ENCODE assay signal across 12 mouse cellular contexts in the genomic region with DNA sequence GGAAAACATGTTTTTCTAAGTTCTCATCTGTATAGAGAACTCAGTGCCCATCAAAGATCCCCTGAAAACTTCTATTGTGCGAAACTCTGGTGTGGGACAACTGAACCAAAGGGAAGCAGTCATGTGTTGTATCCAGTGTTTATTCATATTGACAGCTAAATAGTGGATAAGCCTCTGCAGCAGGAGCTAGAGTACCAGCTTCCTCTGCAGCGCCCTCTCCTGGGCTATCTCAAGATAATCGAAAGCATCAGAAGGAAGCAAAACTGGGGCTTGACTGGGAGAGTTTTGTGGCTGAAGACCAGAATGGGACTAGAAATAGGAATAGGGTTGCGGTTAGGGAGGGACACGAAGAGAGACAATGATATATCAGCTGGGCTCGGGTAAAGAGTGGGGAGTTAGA. TPM values are rescaled to one million over a fixed set of nuclear protein-coding genes. Genes with fewer than 3 reads are reported as not detected.
DNase-seq lines count a peak whose midpoint lies in the region; ATAC-seq and TF ChIP-seq lines count a peak whose summit lies in the region.
"Had no signal": no experiment of that assay in that cellular context is flagged by ENCODE, and none has a peak within 500 bp of the region (broad histone marks: within the 10 kb centered on the region; RNA-seq: fewer than 3 reads in every experiment).

No protein-coding gene starts in this region.

- H3K4me1 ChIP-seq in hindbrain, embryonic 11.5 days (replicated peaks; ENCODE audit: control insufficient read depth, insufficient read depth, low read length) = no peaks in the 10 kb centered on the region
- no peaks in the 10 kb centered on the region for H3K4me1 ChIP-seq in hindbrain, embryonic 12.5 days
- no peaks in the 10 kb centered on the region for H3K4me1 ChIP-seq in midbrain, postnatal 0 days (ENCODE audit: insufficient read depth, low read length)
- H3K4me1 ChIP-seq in midbrain, embryonic 13.5 days (replicated peaks) = no peaks in the 10 kb centered on the region
- H3K4me1 ChIP-seq: liver, embryonic 13.5 days; neural tube, embryonic 13.5 days had no signal

- no peaks in the 10 kb centered on the region for H3K27me3 ChIP-seq in hindbrain, embryonic 11.5 days (ENCODE audit: control insufficient read depth, insufficient read depth, low read length)
- no peaks in the 10 kb centered on the region for H3K27me3 ChIP-seq in hindbrain, embryonic 12.5 days
- no peaks in the 10 kb centered on the region for H3K27me3 ChIP-seq in midbrain, postnatal 0 days (ENCODE audit: insufficient read depth, low read length)
- H3K27me3 ChIP-seq in midbrain, embryonic 13.5 days = no peaks in the 10 kb centered on the region
- H3K27me3 ChIP-seq: liver, embryonic 13.5 days; neural tube, embryonic 13.5 days had no signal

- peak; percentile 24 for DNase-seq in hindbrain, embryonic 11.5 days (ENCODE audit: low spot score)
- peak; percentile 20 for DNase-seq in midbrain, postnatal 0 days (ENCODE audit: low spot score)
- DNase-seq in adrenal gland, postnatal 10 days = peak; percentile 42
- DNase-seq in retina, embryonic 14.5 days (ENCODE audit: low spot score) = peak; percentile 70
- DNase-seq in thymus, adult 18-20 months = no peak
- DNase-seq in yolk sac, embryonic 10.5 days (ENCODE audit: low spot score) = no peak
- DNase-seq: heart, postnatal 4 days; liver, embryonic 13.5 days; thymus, postnatal 36 days had no signal

- no peak overlapping the region for H3K4me3 ChIP-seq in hindbrain, embryonic 11.5 days (ENCODE audit: low read depth, low read length)
- H3K4me3 ChIP-seq in hindbrain, embryonic 12.5 days = no peak overlapping the region
- H3K4me3 ChIP-seq in midbrain, postnatal 0 days (ENCODE audit: low read depth, low read length) = no peak overlapping the region
- H3K4me3 ChIP-seq in midbrain, embryonic 13.5 days (replicated peaks) = no peak overlapping the region
- H3K4me3 ChIP-seq: liver, embryonic 13.5 days; neural tube, embryonic 13.5 days had no signal

- H3K4me2 ChIP-seq in hindbrain, embryonic 11.5 days (replicated peaks; ENCODE audit: low read depth, low read length) = no peak overlapping the region
- H3K4me2 ChIP-seq in hindbrain, embryonic 12.5 days (replicated peaks) = no peak overlapping the region
- H3K4me2 ChIP-seq in midbrain, postnatal 0 days (ENCODE audit: low read depth, low read length, poor library complexity, severe bottlenecking) = no peak overlapping the region
- no peak overlapping the region for H3K4me2 ChIP-seq in midbrain, embryonic 13.5 days (replicated peaks)
- H3K4me2 ChIP-seq: liver, embryonic 13.5 days; neural tube, embryonic 13.5 days had no signal

- ATAC-seq in hindbrain, embryonic 11.5 days (ENCODE audit: low FRiP score) = no peak
- no peak for ATAC-seq in hindbrain, embryonic 12.5 days (ENCODE audit: low FRiP score)
- no peak for ATAC-seq in midbrain, postnatal 0 days (ENCODE audit: low FRiP score)
- ATAC-seq in midbrain, embryonic 13.5 days = no peak

- H3K36me3 ChIP-seq in hindbrain, embryonic 11.5 days (ENCODE audit: control insufficient read depth, insufficient read depth, low read length) = no peaks in the 10 kb centered on the region
- no peaks in the 10 kb centered on the region for H3K36me3 ChIP-seq in hindbrain, embryonic 12.5 days
- no peaks in the 10 kb centered on the region for H3K36me3 ChIP-seq in midbrain, postnatal 0 days (ENCODE audit: insufficient read depth, low read length)
- H3K36me3 ChIP-seq in midbrain, embryonic 13.5 days = no peaks in the 10 kb centered on the region
- H3K36me3 ChIP-seq: liver, embryonic 13.5 days; neural tube, embryonic 13.5 days had no signal

- H3K9me3 ChIP-seq in hindbrain, embryonic 11.5 days (ENCODE audit: control insufficient read depth, low read length) = no peaks in the 10 kb centered on the region
- H3K9me3 ChIP-seq in hindbrain, embryonic 12.5 days (replicated peaks) = no peaks in the 10 kb centered on the region
- H3K9me3 ChIP-seq in midbrain, postnatal 0 days (ENCODE audit: low read length) = no peaks in the 10 kb centered on the region
- no peaks in the 10 kb centered on the region for H3K9me3 ChIP-seq in midbrain, embryonic 13.5 days
- H3K9me3 ChIP-seq: liver, embryonic 13.5 days; neural tube, embryonic 13.5 days had no signal

- H3K27ac ChIP-seq in hindbrain, embryonic 11.5 days (ENCODE audit: low read depth, low read length) = no peak overlapping the region
- no peak overlapping the region for H3K27ac ChIP-seq in hindbrain, embryonic 12.5 days
- no peak overlapping the region for H3K27ac ChIP-seq in midbrain, postnatal 0 days (ENCODE audit: low read depth, low read length)
- no peak overlapping the region for H3K27ac ChIP-seq in midbrain, embryonic 13.5 days
- H3K27ac ChIP-seq: liver, embryonic 13.5 days; neural tube, embryonic 13.5 days had no signal

- WGBS in hindbrain, embryonic 11.5 days = 53% methylated on average over 6 of the region's 6 CpGs
- 43% methylated on average over 6 of the region's 6 CpGs for WGBS in hindbrain, embryonic 12.5 days
- WGBS in midbrain, postnatal 0 days = 46% methylated on average over 6 of the region's 6 CpGs
- WGBS in midbrain, embryonic 13.5 days = 48% methylated on average over 6 of the region's 6 CpGs

- H3K9ac ChIP-seq in hindbrain, embryonic 11.5 days (ENCODE audit: low read depth, low read length) = no peak overlapping the region
- no peak overlapping the region for H3K9ac ChIP-seq in hindbrain, embryonic 12.5 days
- no peak overlapping the region for H3K9ac ChIP-seq in midbrain, postnatal 0 days (replicated peaks; ENCODE audit: low read length, poor library complexity, severe bottlenecking)
- no peak overlapping the region for H3K9ac ChIP-seq in midbrain, embryonic 13.5 days (replicated peaks)
- H3K9ac ChIP-seq: liver, embryonic 13.5 days; neural tube, embryonic 13.5 days had no signal

- peak; percentile 55 for TF ChIP-seq CTCF in midbrain, postnatal 0 days (IDR thresholded peaks at IDR 0.05)

RNA-seq across cellular contexts. Expression of gene Acsm4, which starts 18.9 kb away (rescaled TPM):
- not detected in 2 replicates for polyA plus RNA-seq in hindbrain, embryonic 11.5 days (2014; fragmentation: Nextera tagmentation; extraction: Ambion mirVana)
- not detected in 2 replicates for polyA plus RNA-seq in hindbrain, embryonic 12.5 days (2016; fragmentation: Nextera tagmentation; extraction: Ambion mirVana)
- not detected in 2 replicates for total RNA-seq in midbrain, postnatal 0 days (2014; rRNA removed)
- polyA plus RNA-seq in midbrain, postnatal 0 days (2015; fragmentation: Nextera tagmentation; extraction: Ambion mirVana) = 0.32 TPM in 1 of 2 replicates, not detected in the other
- polyA plus RNA-seq in midbrain, embryonic 13.5 days (2015; fragmentation: Nextera tagmentation; extraction: Ambion mirVana) = not detected in 2 replicates
- total RNA-seq in adrenal gland, postnatal 10 days (2021) = not detected
- total RNA-seq: heart, postnatal 4 days had no signal
- polyA plus RNA-seq: liver, embryonic 13.5 days; neural tube, embryonic 13.5 days had no signal

RNA-seq across cellular contexts. Expression of gene Thumpd1, which starts 49.7 kb away (rescaled TPM):
- 89.7 and 99.0 TPM in 2 replicates for polyA plus RNA-seq in hindbrain, embryonic 11.5 days (2014; fragmentation: Nextera tagmentation; extraction: Ambion mirVana)
- polyA plus RNA-seq in hindbrain, embryonic 12.5 days (2016; fragmentation: Nextera tagmentation; extraction: Ambion mirVana) = 87.7 and 91.2 TPM in 2 replicates
- 37.5 and 53.4 TPM in 2 replicates for total RNA-seq in midbrain, postnatal 0 days (2014; rRNA removed)
- 69.1 and 71.3 TPM in 2 replicates for polyA plus RNA-seq in midbrain, postnatal 0 days (2015; fragmentation: Nextera tagmentation; extraction: Ambion mirVana)
- 85.1 and 90.5 TPM in 2 replicates for polyA plus RNA-seq in midbrain, embryonic 13.5 days (2015; fragmentation: Nextera tagmentation; extraction: Ambion mirVana)
- 10 to 100 TPM; 30.7 to 32.3 TPM for total RNA-seq in adrenal gland, postnatal 10 days (2021)

Comparison
In these comparisons a context has a peak if more than half of its experiments do, and no peak if none do; other contexts are left out.
1. DNase-seq: peak in hindbrain, embryonic 11.5 days (single experiment), midbrain, postnatal 0 days (single experiment), adrenal gland, postnatal 10 days (single experiment) and retina, embryonic 14.5 days (single experiment); none in thymus, adult 18-20 months (0 of 2) and yolk sac, embryonic 10.5 days (single experiment).